Mouse (Mus musculus) liver, adult 2 months (tissue): ENCODE measurements around the gene Proser1.

ENCODE experiments used
- CTCF ChIP-seq: fragments of 200-500 bp; IDR thresholded peaks from 2 replicates; pipeline ENCODE4 v1.5.1; 2011; ENCODE audit warnings: low read depth, low read length, control low read depth
- POLR2A ChIP-seq: fragments of 200-500 bp; IDR thresholded peaks from 2 replicates; pipeline ENCODE4 v1.6.1; 2011; ENCODE audit warnings: low read length, control low read depth; ENCODE audit not compliant: insufficient read depth; ENCODE audit errors: extremely low read depth

DNA sequence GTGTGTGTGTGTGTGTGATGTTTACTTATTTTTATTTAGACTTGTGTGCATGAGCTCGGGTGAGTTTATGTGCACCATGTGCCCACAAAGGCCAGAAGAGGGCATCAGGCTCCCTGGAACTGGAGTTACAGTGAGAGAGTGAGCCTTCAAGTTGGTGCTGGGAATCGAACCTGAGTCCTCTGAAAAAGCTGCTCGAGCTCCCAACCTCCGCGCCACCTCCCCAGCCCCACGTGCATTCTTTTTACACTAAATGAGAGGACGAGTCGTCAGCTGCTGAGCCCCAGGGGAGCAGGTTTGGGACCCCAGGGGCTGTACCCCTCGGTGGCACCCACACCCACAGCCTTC, 793 bp upstream of the Proser1 start:
- TF ChIP-seq CTCF = peak; percentile 15; the same call in 1 of the 2 replicates
- no peak for TF ChIP-seq POLR2A
